Mouse (Mus musculus) left cerebral cortex, adult 18-20 months (tissue): ENCODE results near the gene Traf1. TPM values are rescaled to one million over a fixed set of nuclear protein-coding genes. Genes with fewer than 3 reads are reported as not detected.

ENCODE experiments used
- DNase-seq, 2 experiments: peaks; one replicate each; pipeline ENCODE4 v3.0.0; 2021 to 2022; ENCODE audit warnings: low spot score in 2 of 2, mixed read lengths in 1 of 2
- long read RNA-seq, 2 experiments: library from polyadenylated mRNA; stranded (forward); transcript quantifications; one replicate each; pipeline ENCODE4 v2.0.0; 2021
- total RNA-seq, 2 experiments: library from RNA; stranded (reverse); gene quantifications; 2 replicates each; pipeline ENCODE4 v1.2.3; 2021

Gene Traf1
- total RNA-seq, result 1 to 10 TPM; 1.5 to 3.1 TPM
- long read RNA-seq, experiment 1, result 0 reads
- long read RNA-seq, experiment 2, result 0 reads

- no peak for DNase-seq
Measured at GRCm38 (mm10) chr2:34961481-34962036, at the start of gene Traf1. TSS of gene Traf1 (minus strand) at chr2:34961772.

- peak; percentile 50 to 60 for DNase-seq
Measured at GRCm38 (mm10) chr2:34998956-34999355, 37.4 kb upstream of the Traf1 start.

GRCm38 (mm10) chr2:34996506-34996905 lies 34.9 kb upstream of the Traf1 start:
- DNase-seq, result no peak

- DNase-seq, result no peak
Measured at GRCm38 (mm10) chr2:34993696-34994356, 32.3 kb upstream of the Traf1 start.

GRCm38 (mm10) chr2:34992729-34993695 lies 31.4 kb upstream of the Traf1 start:
- no peak for DNase-seq

- DNase-seq, result no peak
Measured at GRCm38 (mm10) chr2:34991966-34992365, 30.4 kb upstream of the Traf1 start.

GRCm38 (mm10) chr2:34989749-34990148 lies 28.2 kb upstream of the Traf1 start:
- no peak for DNase-seq

GRCm38 (mm10) chr2:34987595-34987994 lies 26.0 kb upstream of the Traf1 start:
- no peak for DNase-seq

GRCm38 (mm10) chr2:34984885-34985284 lies 23.3 kb upstream of the Traf1 start:
- no peak for DNase-seq

GRCm38 (mm10) chr2:34982906-34983698 lies 21.5 kb upstream of the Traf1 start:
- DNase-seq, result no peak

- peak; percentile 23 to 36 for DNase-seq
Measured at GRCm38 (mm10) chr2:34982096-34982724, 20.6 kb upstream of the Traf1 start.

- DNase-seq, result no peak
Measured at GRCm38 (mm10) chr2:34979459-34980011, 18.0 kb upstream of the Traf1 start.

GRCm38 (mm10) chr2:34978226-34978625 lies 16.7 kb upstream of the Traf1 start:
- no peak for DNase-seq

- DNase-seq, result no peak
Measured at GRCm38 (mm10) chr2:34976945-34977658, 15.5 kb upstream of the Traf1 start.

- DNase-seq, result no peak
Measured at GRCm38 (mm10) chr2:34976447-34976846, 14.9 kb upstream of the Traf1 start.

- DNase-seq, result no peak
Measured at GRCm38 (mm10) chr2:34973087-34973486, 11.5 kb upstream of the Traf1 start.

GRCm38 (mm10) chr2:34971080-34971888 lies 9.7 kb upstream of the Traf1 start:
- no peak for DNase-seq

GRCm38 (mm10) chr2:34970092-34970750 lies 8.6 kb upstream of the Traf1 start:
- DNase-seq, result peak in 1 of 2 experiments; percentile 60
